Mouse (Mus musculus) left cerebral cortex, adult 9 months (tissue): ENCODE results near the gene Nav2.

ENCODE experiments used
- DNase-seq, 2 experiments: peaks; one replicate each; pipeline ENCODE4 v3.0.0; 2022; ENCODE audit warnings: low spot score in 2 of 2

Gene Nav2

GRCm38 (mm10) chr7:49436492-49436891, 528.0 kb downstream of the Nav2 start:
- DNase-seq: no peak

GRCm38 (mm10) chr7:49437901-49438300, 529.4 kb downstream of the Nav2 start:
- peak in 1 of 2 experiments; percentile 78 for DNase-seq

GRCm38 (mm10) chr7:49439136-49439535, 530.6 kb downstream of the Nav2 start:
- DNase-seq: no peak

DNA sequence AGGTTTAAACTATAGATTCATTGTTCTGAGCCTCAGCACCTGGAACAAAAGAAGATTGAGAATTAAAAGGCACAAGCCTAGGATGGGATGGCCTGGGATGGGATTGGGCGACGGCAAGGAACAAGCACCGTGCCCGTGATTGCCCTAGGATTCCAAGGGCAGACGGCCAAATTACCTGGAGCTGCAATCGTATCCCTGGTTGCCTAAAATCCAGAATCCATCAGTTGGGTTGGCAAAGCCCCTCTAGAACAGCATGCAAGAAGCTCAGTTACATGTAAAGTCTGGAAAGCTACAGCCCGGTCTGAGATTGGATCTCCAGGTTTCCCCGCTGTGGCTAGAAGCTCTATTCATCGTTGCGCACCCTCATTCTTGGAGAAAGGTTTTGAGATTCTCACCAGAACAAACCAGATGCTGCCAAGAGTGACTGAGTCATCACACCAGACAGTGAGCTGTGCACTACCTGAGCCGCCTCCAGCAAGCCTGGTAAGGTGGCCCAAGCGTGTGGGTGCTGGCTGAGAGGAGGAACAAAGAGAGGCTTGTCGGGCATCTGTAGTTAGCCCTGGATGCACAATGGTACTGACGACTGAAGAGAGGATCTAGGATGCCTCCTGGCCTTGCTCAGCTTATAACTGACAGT, 531.9 kb downstream of the Nav2 start:
- peak; percentile 57 to 86 for DNase-seq

DNA sequence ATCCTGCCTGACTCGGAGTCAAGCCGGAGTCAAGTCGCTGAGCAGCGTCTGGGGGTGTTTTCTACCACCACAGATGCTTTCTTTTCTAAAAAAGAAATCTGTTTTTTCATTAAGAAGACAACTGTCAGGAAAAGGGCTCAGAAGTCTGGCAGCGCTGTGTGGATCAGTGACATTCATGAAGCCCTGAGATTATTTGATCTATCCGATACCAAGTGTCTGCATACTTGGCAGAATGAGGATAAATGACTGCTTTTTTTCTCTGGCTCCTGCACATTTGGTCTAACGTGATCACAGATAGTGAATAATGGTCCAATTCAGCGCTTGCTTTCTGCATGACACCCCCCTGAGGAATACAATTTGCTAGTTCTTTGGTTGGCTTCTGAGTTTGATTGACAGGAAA, 533.7 kb downstream of the Nav2 start:
- no peak for DNase-seq

GRCm38 (mm10) chr7:49448580-49448979, 540.1 kb downstream of the Nav2 start:
- no peak for DNase-seq

GRCm38 (mm10) chr7:49450261-49451141, 542.0 kb downstream of the Nav2 start:
- peak in 1 of 2 experiments; percentile 46 for DNase-seq

DNA sequence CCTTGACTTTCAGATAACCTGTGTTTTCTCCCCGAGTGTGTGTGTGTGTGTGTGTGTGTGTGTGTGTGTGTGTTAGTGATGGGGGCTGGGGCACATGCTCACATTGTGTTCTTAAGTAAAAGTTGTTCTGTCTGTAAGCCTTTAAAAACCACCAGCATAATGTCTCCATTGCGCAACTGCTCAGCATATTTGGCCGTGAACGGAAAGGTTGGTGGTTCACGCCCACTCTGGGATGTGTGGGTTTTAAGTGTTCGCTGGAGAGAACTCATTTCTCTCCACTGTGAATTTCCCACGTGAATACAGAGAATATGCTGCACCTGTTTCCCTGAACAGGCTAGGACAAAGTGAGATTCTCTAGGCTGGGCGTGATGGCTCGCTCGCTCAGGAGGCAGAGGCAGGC, 542.7 kb downstream of the Nav2 start:
- DNase-seq: peak in 1 of 2 experiments; percentile 76

GRCm38 (mm10) chr7:49452274-49452673, 543.8 kb downstream of the Nav2 start:
- DNase-seq: no peak

DNA sequence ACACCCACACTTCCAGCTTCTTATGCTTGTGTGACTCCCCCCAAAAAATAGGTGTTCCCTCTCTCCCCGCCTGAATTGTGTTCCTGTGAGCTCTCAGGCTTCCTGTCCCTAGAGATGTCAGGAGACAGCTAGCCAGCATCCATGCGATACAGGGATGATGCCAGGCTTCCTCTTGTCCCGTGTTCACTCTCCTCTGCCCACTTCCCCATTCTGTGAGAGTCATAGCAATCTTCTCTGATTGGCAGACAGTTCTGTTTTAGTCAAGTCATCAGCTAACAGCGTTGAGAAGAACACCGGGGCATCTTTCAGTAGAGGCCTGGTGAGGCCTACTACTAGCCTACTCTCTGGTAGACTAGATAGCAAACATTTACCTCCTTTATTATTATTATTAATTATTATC, 546.1 kb downstream of the Nav2 start:
- no peak for DNase-seq

DNA sequence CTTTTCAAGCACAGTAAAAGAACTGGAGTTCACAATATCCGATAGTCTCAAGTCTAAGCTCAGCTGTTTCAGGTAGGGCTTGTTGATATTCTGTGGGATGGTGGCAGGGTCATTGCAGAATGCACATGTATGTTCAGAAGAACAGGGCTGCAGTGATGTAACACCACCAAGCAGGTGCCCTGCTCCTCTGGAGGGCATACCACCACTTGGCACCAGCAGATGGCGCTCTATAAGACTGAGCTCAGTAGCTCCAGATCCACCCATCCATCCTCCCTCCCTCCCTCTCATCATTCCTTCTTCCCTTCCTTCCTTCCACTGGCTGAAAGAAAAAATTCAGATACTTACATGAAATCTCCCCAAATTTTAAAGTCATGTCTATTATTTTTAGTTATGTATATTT, 547.6 kb downstream of the Nav2 start:
- DNase-seq: no peak

DNA sequence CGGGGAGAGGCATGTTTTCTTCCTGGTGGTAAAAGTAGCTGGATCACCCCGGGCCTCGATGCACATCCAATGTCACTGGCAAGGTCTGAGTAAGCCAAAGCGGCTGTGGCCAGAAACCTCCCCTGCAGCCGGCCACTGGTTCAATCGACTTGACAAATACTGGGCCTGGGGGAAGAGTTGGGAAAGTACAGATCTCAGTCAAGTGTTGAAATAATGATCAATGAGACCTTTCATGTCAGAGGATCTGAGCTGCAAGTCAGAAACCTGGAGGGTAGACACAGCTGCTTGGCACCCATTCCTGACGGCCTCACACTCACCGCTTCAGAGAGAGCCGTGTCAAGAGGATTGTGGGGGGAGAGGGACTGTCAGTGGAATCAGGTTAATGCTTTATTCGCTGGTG, 548.9 kb downstream of the Nav2 start:
- no peak for DNase-seq

GRCm38 (mm10) chr7:49457890-49458289, 549.4 kb downstream of the Nav2 start:
- DNase-seq: no peak

- DNase-seq: no peak
Measured at GRCm38 (mm10) chr7:49462328-49462811, 553.9 kb downstream of the Nav2 start.

DNA sequence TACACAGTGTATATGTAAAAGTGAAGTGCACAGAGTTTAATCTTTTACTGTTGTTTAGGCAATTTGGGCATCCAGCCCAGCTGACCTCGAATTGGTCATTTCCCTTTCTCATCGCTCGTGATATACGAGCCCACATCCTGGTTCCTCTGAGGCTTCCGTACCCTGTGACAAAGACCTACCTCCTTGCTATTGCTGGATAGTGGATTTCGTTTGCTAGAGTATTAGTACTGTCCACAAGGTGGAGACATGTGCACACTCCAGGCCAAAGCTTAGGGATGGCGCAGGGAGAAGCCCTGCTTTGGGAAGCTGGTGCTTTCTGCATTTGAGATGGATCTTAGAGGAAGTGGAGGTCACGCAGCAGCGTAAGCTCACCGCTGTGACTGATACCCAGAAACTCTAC, 559.3 kb downstream of the Nav2 start:
- DNase-seq: peak in 1 of 2 experiments; percentile 53

DNA sequence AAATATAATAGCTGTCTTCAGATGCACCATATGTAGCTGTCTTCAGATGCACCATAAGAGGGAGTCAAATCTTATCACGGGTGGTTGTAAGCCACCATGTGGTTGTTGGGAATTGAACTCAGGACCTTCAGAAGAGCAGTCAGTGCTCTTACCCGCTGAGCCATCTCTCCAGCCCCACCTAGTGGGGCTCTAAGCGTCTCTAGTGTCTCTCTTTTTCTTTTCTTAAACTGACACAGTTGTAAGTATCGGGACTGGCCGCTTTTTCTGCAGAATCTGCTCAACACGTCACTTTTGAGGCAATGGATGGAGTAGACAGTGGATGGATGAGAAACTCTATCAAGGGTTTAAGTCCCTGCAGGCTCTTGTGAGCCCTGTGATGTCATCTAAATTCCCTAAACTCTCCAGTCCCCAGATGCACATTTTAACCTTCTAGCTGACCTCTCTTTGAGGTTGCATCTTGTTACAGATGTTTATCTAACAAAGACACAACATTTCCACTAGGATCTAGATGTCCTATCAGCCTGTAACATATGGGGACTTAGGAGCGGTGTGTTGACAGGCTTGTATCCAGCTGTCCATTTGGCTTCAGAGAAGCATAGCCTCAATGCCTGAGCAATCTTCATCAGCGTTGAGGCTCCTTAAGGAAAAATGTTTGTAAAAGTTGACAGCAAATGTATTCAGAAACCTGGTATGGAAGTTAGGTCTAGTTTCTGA, 560.1 kb downstream of the Nav2 start:
- DNase-seq: no peak

GRCm38 (mm10) chr7:49471278-49471677, 562.8 kb downstream of the Nav2 start:
- peak in 1 of 2 experiments; percentile 61 for DNase-seq

DNA sequence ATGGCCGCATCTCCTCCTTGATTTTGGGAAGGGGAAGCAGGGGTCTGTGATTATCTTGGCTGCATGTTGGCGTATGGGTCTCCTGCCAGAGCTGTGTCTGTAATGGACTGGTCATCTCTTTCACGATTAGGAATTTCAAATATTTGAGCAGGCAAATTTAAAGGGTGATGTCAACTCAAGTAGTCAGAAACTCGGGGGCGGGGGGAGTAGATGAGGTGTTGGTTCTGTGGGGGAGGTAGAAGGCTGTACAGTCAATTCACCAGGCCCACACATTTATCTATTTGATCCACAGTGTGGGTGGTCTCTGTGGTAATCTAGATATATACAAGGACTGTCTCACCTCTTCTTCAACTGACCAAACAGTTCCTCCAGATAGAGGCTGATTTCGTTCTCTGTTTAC, 566.8 kb downstream of the Nav2 start:
- no peak for DNase-seq

- no peak for DNase-seq
Measured at GRCm38 (mm10) chr7:49476163-49476562, 567.6 kb downstream of the Nav2 start.

DNA sequence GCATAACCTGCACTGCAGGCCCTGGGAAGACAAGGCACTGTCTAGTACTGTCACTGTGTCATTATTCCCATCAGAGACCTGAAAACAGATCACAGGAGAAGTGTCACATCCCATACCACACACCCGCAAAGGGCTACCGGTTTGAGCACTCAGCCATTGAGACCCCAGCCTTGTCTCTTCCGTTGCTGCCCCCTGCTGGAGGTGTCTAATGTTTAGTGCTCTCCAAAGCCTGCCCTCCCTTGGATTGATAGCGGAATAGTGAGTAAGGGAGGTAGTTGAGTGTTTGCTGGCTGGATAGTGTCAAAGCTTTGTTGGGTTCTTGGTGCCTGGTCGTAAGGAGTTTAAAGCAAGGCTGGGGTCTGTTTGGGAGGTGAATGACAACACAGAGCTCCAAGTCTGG, 568.1 kb downstream of the Nav2 start:
- DNase-seq: no peak

DNA sequence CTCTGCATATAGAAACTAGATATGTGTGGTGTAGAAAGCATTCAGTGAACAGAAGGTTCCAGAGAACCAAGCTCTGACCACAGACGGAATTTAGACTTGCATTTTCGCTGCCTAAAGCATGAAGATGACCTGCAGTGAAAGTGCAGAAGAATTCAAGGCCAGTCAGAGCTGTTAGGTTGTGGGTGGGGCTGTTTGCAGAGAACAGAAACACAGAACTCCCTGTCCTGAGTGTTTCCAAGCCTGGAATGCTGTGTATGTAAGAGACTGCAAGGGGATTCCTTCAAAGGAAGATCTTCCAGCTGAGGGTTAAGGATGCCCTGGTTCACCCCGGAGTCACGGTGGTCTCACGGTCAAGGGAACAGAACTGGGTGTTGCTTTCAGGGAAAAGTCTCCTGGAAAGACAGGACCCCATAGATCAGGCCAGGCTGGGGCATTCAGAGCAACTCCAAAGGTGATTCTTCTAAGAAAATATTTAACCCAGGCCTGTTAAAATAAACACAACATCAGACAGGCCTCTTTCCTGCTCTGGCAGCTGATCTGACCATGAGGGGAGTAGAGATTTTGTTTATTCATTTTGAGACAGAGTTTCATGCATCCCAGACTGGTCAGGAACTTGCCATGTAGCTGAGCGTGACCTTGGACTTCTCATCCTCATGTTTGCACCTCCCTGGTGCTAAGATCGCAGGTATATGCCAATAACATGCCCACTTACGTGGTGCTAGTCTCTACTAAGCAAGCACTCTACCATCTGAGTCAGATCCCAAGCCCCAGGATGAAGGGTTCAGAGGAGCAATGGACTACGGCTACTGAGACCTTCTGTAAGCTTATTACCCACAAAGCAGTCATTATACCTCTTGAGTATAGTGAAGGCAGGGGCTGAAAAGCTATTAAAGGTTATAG, 568.8 kb downstream of the Nav2 start:
- DNase-seq: no peak
